Mouse (Mus musculus) spleen, postnatal 10 days (tissue): ENCODE data around the gene Tnfsf12.

ENCODE experiments used
- DNase-seq, 2 experiments: peaks; one replicate each; pipeline ENCODE4 v3.0.0; 2021 to 2022; ENCODE audit warnings: low spot score in 2 of 2

The Tnfsf12 gene

DNA sequence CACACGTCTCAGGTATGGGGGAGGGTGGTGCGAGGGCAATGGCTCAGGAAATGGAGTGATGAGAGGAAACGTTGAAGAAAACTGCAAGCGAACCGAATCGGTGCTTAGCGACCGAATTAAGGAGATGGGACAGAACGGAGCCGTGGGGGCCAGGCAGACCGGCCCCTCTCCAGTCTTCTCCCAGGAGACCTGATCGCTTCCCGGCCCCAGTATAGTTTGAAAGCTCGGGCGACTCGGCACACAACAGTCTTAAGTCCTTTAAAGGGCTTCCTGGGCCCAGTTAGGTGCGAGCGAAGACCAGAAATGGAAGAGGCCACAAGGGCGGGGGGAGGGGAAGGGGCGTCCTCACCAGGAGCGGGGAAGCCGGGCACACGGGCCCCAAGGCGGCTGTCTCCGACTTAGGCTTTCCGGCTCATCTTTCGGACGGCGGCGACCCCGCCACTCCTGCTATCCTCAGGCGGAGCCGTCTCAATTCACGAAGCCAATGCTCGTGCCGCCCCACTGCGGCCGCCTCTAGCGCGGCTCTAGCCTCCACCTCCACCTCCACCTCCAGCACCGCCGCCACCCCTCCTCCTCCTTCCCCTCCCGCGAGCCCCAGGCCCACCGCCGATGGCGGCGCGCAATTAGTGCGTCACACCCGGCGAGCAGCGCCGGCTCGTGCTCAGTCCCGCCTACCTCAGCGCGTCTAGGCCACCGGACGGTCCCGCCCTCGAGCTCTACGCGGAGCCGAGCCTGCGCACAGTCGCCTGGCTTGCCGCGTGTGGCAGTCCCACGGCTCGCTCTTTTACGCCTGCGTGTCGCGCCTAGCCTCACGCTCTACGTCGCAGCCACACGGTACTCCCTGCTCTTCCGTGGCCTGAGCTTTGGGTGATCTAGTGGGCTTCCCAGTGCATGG, 14.1 kb downstream of the Tnfsf12 start, which contains the start of gene Senp3:
TSS of gene Senp3 (minus strand) at position 771 of the 895 bp plus-strand sequence.
- peak; percentile 90 to 96 for DNase-seq

GRCm38 (mm10) chr11:69680136-69680855, 15.4 kb downstream of the Tnfsf12 start:
- no peak for DNase-seq

DNA sequence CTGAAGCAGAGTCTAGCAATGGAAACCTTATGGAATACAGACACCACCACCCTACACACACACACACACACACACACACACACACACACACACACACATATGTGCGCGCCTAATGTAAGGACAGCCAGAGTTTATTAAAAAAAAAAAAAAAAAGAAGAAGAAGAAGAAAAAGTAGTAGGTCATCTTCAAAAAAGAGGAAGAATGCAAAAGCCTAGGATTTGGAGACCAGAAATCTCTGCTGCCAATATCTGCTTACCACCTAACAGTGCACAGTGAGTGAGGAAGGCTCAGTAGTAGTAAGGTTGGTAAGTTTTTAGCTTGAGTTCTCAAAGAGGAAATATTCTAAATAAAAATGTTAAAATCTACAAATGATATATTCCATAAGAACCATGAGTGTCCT, 16.5 kb downstream of the Tnfsf12 start:
- no peak for DNase-seq

GRCm38 (mm10) chr11:69672211-69672706, 23.4 kb downstream of the Tnfsf12 start, which contains the start of gene Eif4a1:
Gene Eif4a1 (minus strand): TSS chr11:69672423.
- DNase-seq = peak; percentile 99

GRCm38 (mm10) chr11:69671726-69672124, 23.9 kb downstream of the Tnfsf12 start:
- DNase-seq = no peak

DNA sequence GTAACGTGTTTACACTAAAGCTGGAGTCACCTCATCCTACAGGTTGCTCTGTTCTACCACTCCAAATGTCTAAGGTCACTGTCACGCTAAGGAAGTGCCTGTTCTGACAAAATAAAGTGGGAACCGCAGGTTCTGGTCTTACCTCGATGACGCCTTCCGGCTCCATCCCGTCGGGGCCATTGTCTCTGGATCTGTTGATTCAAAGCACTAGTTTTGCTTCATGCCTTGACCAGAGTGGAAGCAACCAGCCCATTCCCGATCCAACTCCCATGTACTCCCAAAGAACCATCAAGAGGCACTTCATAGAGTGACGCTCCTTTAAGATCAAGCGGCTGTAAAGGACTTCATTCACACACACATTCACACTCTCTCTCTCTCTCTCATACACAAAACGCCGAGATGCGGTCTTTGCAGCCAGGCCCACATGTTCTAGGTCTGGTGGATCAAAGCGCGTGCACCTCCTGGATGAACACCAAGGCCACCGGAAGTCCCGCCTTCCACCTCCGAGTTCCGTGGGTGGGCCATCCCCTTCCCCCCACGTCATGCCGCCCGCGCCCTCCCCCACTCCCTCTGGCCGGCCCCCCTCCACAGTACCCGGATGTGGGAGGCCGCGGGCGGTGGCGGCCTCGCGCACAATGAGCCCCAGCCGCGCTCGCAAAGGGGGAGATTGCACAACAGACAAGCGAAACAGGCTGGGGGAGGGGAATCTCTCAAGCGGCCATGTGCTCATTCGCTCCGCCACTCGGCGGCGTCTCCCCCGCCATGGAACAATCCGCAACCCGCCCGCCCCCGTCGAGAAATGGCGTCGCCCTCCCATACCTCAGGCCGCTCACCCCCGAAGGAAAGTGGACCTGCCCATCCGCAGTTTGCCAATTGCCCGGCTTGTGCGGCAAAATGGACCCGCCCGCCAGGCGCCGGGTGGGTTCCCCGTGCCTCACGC, 24.6 kb downstream of the Tnfsf12 start:
- peak; percentile 80 to 97 for DNase-seq

DNA sequence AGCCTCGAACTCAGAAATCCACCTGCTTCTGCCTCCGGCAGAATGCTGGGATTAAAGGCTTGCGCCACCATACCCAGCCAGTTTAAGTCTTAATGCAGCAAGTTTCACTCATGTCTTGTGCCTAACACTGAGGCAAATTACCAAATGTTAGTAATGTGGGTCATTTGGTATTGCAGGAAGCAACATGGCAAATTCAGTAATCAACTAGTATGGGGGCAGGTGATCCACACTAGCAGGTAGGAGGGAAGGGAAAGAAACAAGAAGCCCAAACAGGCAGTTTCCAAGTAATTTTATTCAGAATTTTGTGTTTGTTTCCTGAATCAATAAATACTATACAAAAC, 29.0 kb downstream of the Tnfsf12 start:
- DNase-seq = no peak

DNA sequence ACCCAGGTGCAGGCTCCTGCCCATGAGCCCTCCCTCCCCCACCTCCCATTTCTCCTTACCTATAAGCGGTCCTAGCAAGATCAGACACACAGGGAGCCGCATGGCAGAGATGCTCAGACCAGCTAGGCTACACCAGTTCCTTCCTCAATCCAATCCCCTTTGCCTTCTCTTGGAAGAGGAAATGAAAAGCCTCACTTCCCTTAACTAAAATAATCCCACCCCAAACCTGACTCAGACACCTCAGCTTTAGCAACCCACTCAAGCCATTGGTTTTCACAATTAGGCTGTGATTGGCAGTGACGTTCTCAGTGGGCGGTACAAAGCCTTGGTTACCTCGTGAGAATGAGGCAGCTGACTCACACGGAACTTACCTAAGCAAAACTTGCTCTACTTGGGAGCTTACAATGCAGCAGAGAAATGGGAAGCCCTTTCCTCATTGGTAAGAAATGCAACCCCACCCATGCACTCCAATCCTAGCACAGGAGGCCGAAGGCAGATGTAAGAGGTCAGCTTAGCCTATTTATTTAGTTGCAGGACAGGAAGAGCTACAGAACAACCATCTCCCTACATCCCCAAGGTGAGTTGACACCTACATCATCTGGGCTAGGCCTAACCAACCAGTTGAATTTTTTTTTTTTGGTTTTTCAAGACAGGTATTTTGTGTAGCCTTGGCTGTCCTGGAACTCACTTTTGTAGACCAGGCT, 29.5 kb downstream of the Tnfsf12 start, which contains the start of gene Cd68:
TSS of gene Cd68 (minus strand) at position 193 of the 704 bp plus-strand sequence.
- DNase-seq = peak in 1 of 2 experiments; percentile 71

GRCm38 (mm10) chr11:69665457-69665960, 30.1 kb downstream of the Tnfsf12 start:
- no peak for DNase-seq

DNA sequence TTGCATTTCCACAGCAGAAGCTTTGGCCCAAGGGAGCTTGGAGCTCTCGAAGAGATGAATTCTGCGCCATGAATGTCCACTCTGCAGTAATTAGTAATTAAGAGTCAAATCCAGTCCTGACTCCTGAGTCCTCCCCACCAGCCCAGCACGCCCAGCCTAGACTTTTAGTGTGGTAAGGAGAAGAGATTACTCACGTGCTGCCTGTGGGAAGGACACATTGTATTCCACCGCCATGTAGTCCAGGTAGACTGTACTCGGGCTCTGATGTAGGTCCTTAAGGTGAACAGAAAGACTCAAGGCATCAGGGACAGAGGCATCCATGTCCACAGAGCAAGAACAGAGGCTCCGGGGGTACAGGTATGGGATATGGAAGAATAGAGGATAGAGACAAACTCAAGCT, 30.8 kb downstream of the Tnfsf12 start:
- DNase-seq = no peak

- DNase-seq = no peak
Measured at GRCm38 (mm10) chr11:69663795-69664194, 31.9 kb downstream of the Tnfsf12 start.

DNA sequence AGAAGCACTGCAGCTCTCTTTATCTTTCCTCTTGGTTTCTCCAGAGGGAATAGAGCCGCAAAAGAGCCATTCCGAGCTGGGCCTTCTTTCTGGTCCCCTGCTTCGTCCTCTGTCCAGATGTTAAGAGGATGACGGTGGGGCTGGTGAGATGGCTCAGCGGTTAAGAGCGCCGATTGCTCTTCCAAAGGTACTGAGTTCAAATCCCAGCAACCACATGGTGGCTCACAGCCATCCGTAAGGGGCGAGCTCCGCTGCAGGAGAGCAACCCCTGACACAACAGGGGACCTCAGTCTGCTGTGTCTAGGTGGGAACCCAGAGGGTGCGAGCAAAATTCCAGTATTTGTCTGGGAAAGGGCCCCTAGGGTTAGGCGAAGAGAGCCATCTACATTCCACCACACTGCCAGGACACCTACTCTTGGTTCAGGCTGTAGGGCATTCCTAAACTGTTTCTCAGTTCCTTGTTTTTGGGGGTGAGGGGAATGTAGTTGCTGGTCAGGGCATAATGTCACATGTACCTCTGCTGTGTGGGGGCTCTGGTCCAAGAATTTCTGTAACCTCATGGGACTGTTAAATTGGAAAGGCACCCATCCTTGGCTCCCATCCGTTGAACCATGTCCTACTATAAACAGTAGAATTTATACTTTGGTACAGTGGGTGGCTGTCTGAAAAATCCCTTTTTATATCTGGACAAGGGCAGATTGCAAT, 32.5 kb downstream of the Tnfsf12 start:
- no peak for DNase-seq

- DNase-seq = peak; percentile 92 to 94
Measured at GRCm38 (mm10) chr11:69662213-69662966, 33.3 kb downstream of the Tnfsf12 start, which contains the start of gene Mpdu1. Gene Mpdu1 (minus strand): TSS chr11:69662642.

GRCm38 (mm10) chr11:69661221-69661881, 34.3 kb downstream of the Tnfsf12 start:
- DNase-seq = peak in 1 of 2 experiments; percentile 29

- DNase-seq = no peak
Measured at GRCm38 (mm10) chr11:69657462-69657881, 38.2 kb downstream of the Tnfsf12 start.

DNA sequence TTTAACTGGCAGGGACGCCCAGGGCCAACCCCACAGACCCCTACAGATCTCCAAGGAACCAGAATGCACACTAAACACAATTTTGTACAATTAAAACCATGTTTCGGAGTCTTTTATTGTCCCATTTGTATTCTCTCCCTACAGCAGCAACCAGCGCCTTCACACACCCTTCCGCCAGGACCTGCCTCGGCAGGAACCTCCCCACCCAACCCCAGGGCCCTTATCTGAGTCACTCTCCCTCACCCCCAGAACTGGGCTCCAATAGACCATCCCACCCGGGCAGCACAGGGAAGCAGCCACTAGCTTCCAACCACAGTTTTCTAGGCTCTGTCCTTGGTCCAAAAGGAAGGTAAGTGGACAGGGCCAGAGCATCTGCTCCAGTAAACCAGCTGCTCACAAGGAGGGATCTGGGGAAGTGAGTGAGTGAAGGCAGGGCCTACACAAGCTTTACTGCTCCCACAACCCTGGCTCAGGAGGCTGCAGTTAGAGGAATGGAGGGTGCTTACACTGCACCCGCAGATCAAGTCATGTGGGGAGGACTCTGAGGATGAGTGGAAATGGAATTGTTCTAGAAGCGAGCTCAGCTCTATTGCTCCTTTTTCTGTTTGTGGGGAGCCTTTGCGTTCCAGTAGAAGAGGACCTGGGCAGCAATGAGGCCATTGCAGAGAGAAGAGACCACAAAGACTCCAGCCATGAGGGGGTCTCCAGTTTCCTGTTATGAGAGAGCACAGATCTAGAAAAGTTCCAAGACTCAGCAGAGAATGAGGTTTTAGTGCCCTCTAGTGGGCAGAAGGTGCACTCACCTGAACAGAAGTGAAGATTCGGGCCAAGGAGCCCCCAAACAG, 38.8 kb downstream of the Tnfsf12 start:
- DNase-seq = peak; percentile 55 to 69

GRCm38 (mm10) chr11:69656065-69656455, 39.6 kb downstream of the Tnfsf12 start:
- DNase-seq = no peak
